Mouse (Mus musculus): ENCODE measurements around the gene Arpc1a. TPM values are rescaled to one million over a fixed set of nuclear protein-coding genes. Genes with fewer than 3 reads are reported as not detected.

Arpc1a gene
- polyA plus RNA-seq, 1 experiment from 2014 or later = 152 TPM

Other genes with a start within 250 kb of the Arpc1a start
- 20.1 and 22.4 TPM in 2 replicates for gene Smurf1, start 118.0 kb upstream of the Arpc1a start, polyA plus RNA-seq (2014; fragmentation: Nextera tagmentation; extraction: Ambion mirVana)
- not detected in 2 replicates for gene Gm4871, start 51.1 kb upstream of the Arpc1a start, polyA plus RNA-seq (2014; fragmentation: Nextera tagmentation; extraction: Ambion mirVana)
- not detected in 2 replicates for gene 1700018F24Rik, start 40.8 kb upstream of the Arpc1a start, polyA plus RNA-seq (2014; fragmentation: Nextera tagmentation; extraction: Ambion mirVana)
- 0.13 and 0.14 TPM in 2 replicates for gene Kpna7, start 200 bp downstream of the Arpc1a start, polyA plus RNA-seq (2014; fragmentation: Nextera tagmentation; extraction: Ambion mirVana)
- gene Arpc1b, start 30.4 kb downstream of the Arpc1a start, polyA plus RNA-seq (2014; fragmentation: Nextera tagmentation; extraction: Ambion mirVana) = 90.5 and 101 TPM in 2 replicates
- gene Pdap1, start 56.4 kb downstream of the Arpc1a start, polyA plus RNA-seq (2014; fragmentation: Nextera tagmentation; extraction: Ambion mirVana) = 140 and 151 TPM in 2 replicates
- 286 and 287 TPM in 2 replicates for gene Bud31, start 56.5 kb downstream of the Arpc1a start, polyA plus RNA-seq (2014; fragmentation: Nextera tagmentation; extraction: Ambion mirVana)
- 15.1 TPM in 2 replicates for gene Ptcd1, start 83.3 kb downstream of the Arpc1a start, polyA plus RNA-seq (2014; fragmentation: Nextera tagmentation; extraction: Ambion mirVana)
- gene Cpsf4, start 83.4 kb downstream of the Arpc1a start, polyA plus RNA-seq (2014; fragmentation: Nextera tagmentation; extraction: Ambion mirVana) = 39.8 and 40.6 TPM in 2 replicates
- gene Atp5j2, start 108.2 kb downstream of the Arpc1a start, polyA plus RNA-seq (2014; fragmentation: Nextera tagmentation; extraction: Ambion mirVana) = 568 and 582 TPM in 2 replicates
- gene Zkscan14, start 118.0 kb downstream of the Arpc1a start, polyA plus RNA-seq (2014; fragmentation: Nextera tagmentation; extraction: Ambion mirVana) = 5.9 and 8.4 TPM in 2 replicates
- gene Zkscan5, start 120.7 kb downstream of the Arpc1a start, polyA plus RNA-seq (2014; fragmentation: Nextera tagmentation; extraction: Ambion mirVana) = 21.2 and 23.6 TPM in 2 replicates
- 34.4 and 37.8 TPM in 2 replicates for gene Zfp655, start 147.9 kb downstream of the Arpc1a start, polyA plus RNA-seq (2014; fragmentation: Nextera tagmentation; extraction: Ambion mirVana)
- 0.40 and 0.94 TPM in 2 replicates for gene Zscan25, start 196.7 kb downstream of the Arpc1a start, polyA plus RNA-seq (2014; fragmentation: Nextera tagmentation; extraction: Ambion mirVana)

Measured in limb, embryonic 11.5 days (tissue).